Mouse (Mus musculus): ENCODE results near the gene Tada2a.

The Tada2a gene

GRCm38 (mm10) chr11:84113623-84114022 lies 15.8 kb downstream of the Tada2a start:
- DNase-seq: no peak

GRCm38 (mm10) chr11:84107137-84107536 lies 22.3 kb downstream of the Tada2a start:
- DNase-seq: no peak

GRCm38 (mm10) chr11:84104036-84104435 lies 25.4 kb downstream of the Tada2a start:
- no peak for DNase-seq

- no peak for DNase-seq
Observed at GRCm38 (mm10) chr11:84101182-84101581, 28.2 kb downstream of the Tada2a start.

- DNase-seq: no peak
Observed at GRCm38 (mm10) chr11:84097251-84097998, 32.0 kb downstream of the Tada2a start.

GRCm38 (mm10) chr11:84095084-84095483 lies 34.3 kb downstream of the Tada2a start:
- DNase-seq: no peak

GRCm38 (mm10) chr11:84090572-84090971 lies 38.8 kb downstream of the Tada2a start:
- DNase-seq: no peak

- DNase-seq: no peak
Observed at GRCm38 (mm10) chr11:84081901-84082300, 47.5 kb downstream of the Tada2a start.

- DNase-seq: no peak
Observed at GRCm38 (mm10) chr11:84080327-84080726, 49.1 kb downstream of the Tada2a start.

- no peak for DNase-seq
Observed at GRCm38 (mm10) chr11:84079887-84080286, 49.5 kb downstream of the Tada2a start.

- no peak for DNase-seq
Observed at GRCm38 (mm10) chr11:84079361-84079760, 50.0 kb downstream of the Tada2a start.

GRCm38 (mm10) chr11:84078601-84079000 lies 50.8 kb downstream of the Tada2a start:
- DNase-seq: no peak

- DNase-seq: no peak
Observed at GRCm38 (mm10) chr11:84077008-84077407, 52.4 kb downstream of the Tada2a start.

GRCm38 (mm10) chr11:84073816-84074764 lies 55.3 kb downstream of the Tada2a start:
- no peak for DNase-seq

- no peak for DNase-seq
Observed at GRCm38 (mm10) chr11:84072904-84073651, 56.3 kb downstream of the Tada2a start.

- DNase-seq: no peak
Observed at GRCm38 (mm10) chr11:84069034-84069370, 60.4 kb downstream of the Tada2a start, which contains the start of gene Dusp14. Dusp14 (minus strand) TSS chr11:84069261.

- DNase-seq: peak; percentile 75
Observed at GRCm38 (mm10) chr11:84068191-84069033, 61.0 kb downstream of the Tada2a start.

- DNase-seq: no peak
Observed at GRCm38 (mm10) chr11:84067720-84068190, 61.6 kb downstream of the Tada2a start.

- DNase-seq: peak; percentile 75
Observed at GRCm38 (mm10) chr11:84066927-84067645, 62.3 kb downstream of the Tada2a start.

GRCm38 (mm10) chr11:84066071-84066481 lies 63.3 kb downstream of the Tada2a start:
- peak; percentile 37 for DNase-seq

GRCm38 (mm10) chr11:84063631-84064209 lies 65.7 kb downstream of the Tada2a start:
- DNase-seq: no peak
